Mouse (Mus musculus): ENCODE data around the gene Chd9.

Chd9 gene

GRCm38 (mm10) chr8:90965467-90966170 lies 137.5 kb downstream of the Chd9 start:
- DNase-seq (ENCODE audit: low read depth, low spot score): no peak

GRCm38 (mm10) chr8:90968307-90968706 lies 140.2 kb downstream of the Chd9 start:
- no peak for DNase-seq (ENCODE audit: low read depth, low spot score)

- no peak for DNase-seq (ENCODE audit: low read depth, low spot score)
Measured at GRCm38 (mm10) chr8:90976960-90977371, 148.8 kb downstream of the Chd9 start.

GRCm38 (mm10) chr8:90978720-90979119 lies 150.6 kb downstream of the Chd9 start:
- no peak for DNase-seq (ENCODE audit: low read depth, low spot score)

GRCm38 (mm10) chr8:90979295-90979694 lies 151.1 kb downstream of the Chd9 start:
- no peak for DNase-seq (ENCODE audit: low read depth, low spot score)

GRCm38 (mm10) chr8:90982087-90982486 lies 153.9 kb downstream of the Chd9 start:
- DNase-seq (ENCODE audit: low read depth, low spot score): no peak

- peak; percentile 47 for DNase-seq (ENCODE audit: low read depth, low spot score)
Measured at GRCm38 (mm10) chr8:91019726-91020125, 191.6 kb downstream of the Chd9 start.

- DNase-seq (ENCODE audit: low read depth, low spot score): no peak
Measured at GRCm38 (mm10) chr8:91034417-91034816, 206.3 kb downstream of the Chd9 start.

- no peak for DNase-seq (ENCODE audit: low read depth, low spot score)
Measured at GRCm38 (mm10) chr8:91036905-91037304, 208.8 kb downstream of the Chd9 start.

GRCm38 (mm10) chr8:91038637-91039036 lies 210.5 kb downstream of the Chd9 start:
- DNase-seq (ENCODE audit: low read depth, low spot score): no peak

GRCm38 (mm10) chr8:91046370-91046769 lies 218.2 kb downstream of the Chd9 start:
- no peak for DNase-seq (ENCODE audit: low read depth, low spot score)

- peak; percentile 30 for DNase-seq (ENCODE audit: low read depth, low spot score)
Measured at GRCm38 (mm10) chr8:91051037-91051436, 222.9 kb downstream of the Chd9 start.

- no peak for DNase-seq (ENCODE audit: low read depth, low spot score)
Measured at GRCm38 (mm10) chr8:91054418-91054817, 226.3 kb downstream of the Chd9 start.

GRCm38 (mm10) chr8:91056848-91057247 lies 228.7 kb downstream of the Chd9 start:
- DNase-seq (ENCODE audit: low read depth, low spot score): no peak

GRCm38 (mm10) chr8:91059086-91059578 lies 231.0 kb downstream of the Chd9 start:
- no peak for DNase-seq (ENCODE audit: low read depth, low spot score)

- DNase-seq (ENCODE audit: low read depth, low spot score): no peak
Measured at GRCm38 (mm10) chr8:91059884-91060510, 231.8 kb downstream of the Chd9 start.

GRCm38 (mm10) chr8:91060555-91061471 lies 232.7 kb downstream of the Chd9 start:
- no peak for DNase-seq (ENCODE audit: low read depth, low spot score)

GRCm38 (mm10) chr8:91065179-91065578 lies 237.0 kb downstream of the Chd9 start:
- no peak for DNase-seq (ENCODE audit: low read depth, low spot score)

- DNase-seq (ENCODE audit: low read depth, low spot score): no peak
Measured at GRCm38 (mm10) chr8:91069407-91069806, 241.3 kb downstream of the Chd9 start.

- peak; percentile 89 for DNase-seq (ENCODE audit: low read depth, low spot score)
Measured at GRCm38 (mm10) chr8:91069834-91070233, 241.7 kb downstream of the Chd9 start, which contains the start of gene Rbl2. TSS of gene Rbl2 (plus strand) at chr8:91070057.

GRCm38 (mm10) chr8:91070275-91070859 lies 242.2 kb downstream of the Chd9 start:
- peak; percentile 37 for DNase-seq (ENCODE audit: low read depth, low spot score)

Data from brain, embryonic 18.5 days (tissue).